Mouse (Mus musculus) CH12.LX (cell line): ENCODE results near the gene Adam12. TPM values are rescaled to one million over a fixed set of nuclear protein-coding genes. Genes with fewer than 3 reads are reported as not detected.

Experiments used
- DNase-seq: peaks from one replicate; pipeline ENCODE4 v3.0.0-alpha.2; 2013; ENCODE audit errors: extremely low read depth
- H3K27ac ChIP-seq: 2 replicates; pipeline ENCODE4 v1.5.1; 2012; ENCODE audit warnings: low read depth, mild to moderate bottlenecking, control low read depth, moderate library complexity; ENCODE audit not compliant: insufficient read depth
- H3K27me3 ChIP-seq: replicated peaks from 2 replicates; pipeline ENCODE3; 2012; ENCODE audit warnings: inconsistent platforms
- H3K36me3 ChIP-seq, 2 experiments: replicated peaks in 1 of 2; 2 replicates each; pipeline versions ENCODE3 to v1.6.1; 2012; ENCODE audit warnings: inconsistent platforms in 1 of 2, low read length in 1 of 2, mild to moderate bottlenecking in 1 of 2, mixed read lengths in 1 of 2, moderate library complexity in 1 of 2; ENCODE audit not compliant: control insufficient read depth in 1 of 2, insufficient read depth in 1 of 2
- H3K4me1 ChIP-seq, 2 experiments: 2 replicates each; pipeline ENCODE4 v1.6.1; 2012; ENCODE audit warnings: inconsistent platforms in 1 of 2, moderate library complexity in 1 of 2; ENCODE audit not compliant: insufficient read depth in 2 of 2, control insufficient read depth in 1 of 2
- H3K4me2 ChIP-seq: 2 replicates; pipeline ENCODE4 v1.6.1; 2012; ENCODE audit warnings: low read depth, mild to moderate bottlenecking, control low read depth; ENCODE audit not compliant: poor library complexity, insufficient read depth, severe bottlenecking
- H3K4me3 ChIP-seq, 3 experiments: fragments of 150-350 bp in 1 of 3; sonication (generic) in 1 of 3; replicated peaks in 1 of 3; 2 replicates each; pipeline versions ENCODE3 to v1.5.1; 2011 to 2012; ENCODE audit warnings: low read depth in 2 of 3, low read length in 2 of 3, mild to moderate bottlenecking in 2 of 3, moderate library complexity in 2 of 3, control low read depth in 1 of 3, improper control_type of control experiment in 1 of 3, inconsistent platforms in 1 of 3, mixed read lengths in 1 of 3; ENCODE audit not compliant: poor library complexity in 1 of 3
- H3K79me2 ChIP-seq: replicated peaks from 2 replicates; pipeline ENCODE4 v1.6.1; 2012; ENCODE audit warnings: mild to moderate bottlenecking, moderate library complexity; ENCODE audit not compliant: control insufficient read depth, poor library complexity, insufficient read depth, severe bottlenecking; ENCODE audit errors: extremely low read depth
- H3K9ac ChIP-seq: 2 replicates; pipeline ENCODE4 v1.6.1; 2012; ENCODE audit warnings: low read depth, mild to moderate bottlenecking, control low read depth, moderate library complexity; ENCODE audit not compliant: insufficient read depth
- H3K9me3 ChIP-seq: replicated peaks from 2 replicates; pipeline ENCODE3; 2012; ENCODE audit warnings: low read length, inconsistent platforms, mixed read lengths
- BHLHE40 ChIP-seq: IDR thresholded peaks from 2 replicates; pipeline ENCODE4 v1.6.1; 2011; ENCODE audit warnings: mild to moderate bottlenecking, low read depth, low read length, improper control_type of control experiment
- CHD1 ChIP-seq: IDR thresholded peaks from 2 replicates; pipeline ENCODE4 v1.6.1; 2012; ENCODE audit warnings: low read depth, low read length, improper control_type of control experiment, inconsistent platforms
- CHD2 ChIP-seq: IDR thresholded peaks from 2 replicates; pipeline ENCODE4 v1.6.1; 2011; ENCODE audit warnings: low read length, improper control_type of control experiment
- EP300 ChIP-seq: IDR thresholded peaks from 2 replicates; pipeline ENCODE4 v1.6.1; 2011; ENCODE audit warnings: low read length, improper control_type of control experiment
- ETS1 ChIP-seq: conservative IDR thresholded peaks from 2 replicates; pipeline ENCODE4 v1.6.1; 2012; ENCODE audit warnings: low read depth, mild to moderate bottlenecking, inconsistent platforms, low read length, improper control_type of control experiment, moderate library complexity
- GABPA ChIP-seq: IDR thresholded peaks from 2 replicates; pipeline ENCODE4 v1.6.1; 2012; ENCODE audit warnings: low read depth, low read length, improper control_type of control experiment, inconsistent platforms; ENCODE audit not compliant: insufficient replicate concordance
- HCFC1 ChIP-seq: IDR thresholded peaks from 2 replicates; pipeline ENCODE4 v1.6.1; 2012; ENCODE audit warnings: low read depth, mild to moderate bottlenecking, inconsistent platforms, low read length, improper control_type of control experiment
- IRF4 ChIP-seq: IDR thresholded peaks from 2 replicates; pipeline ENCODE4 v1.6.1; 2014; ENCODE audit warnings: low read depth, mild to moderate bottlenecking, inconsistent platforms, low read length, improper control_type of control experiment
- JUN ChIP-seq: IDR thresholded peaks from 2 replicates; pipeline ENCODE4 v1.6.1; 2011; ENCODE audit warnings: low read depth, mild to moderate bottlenecking, low read length, improper control_type of control experiment, moderate library complexity; ENCODE audit not compliant: insufficient read depth
- KAT2A ChIP-seq: IDR thresholded peaks from 2 replicates; pipeline ENCODE4 v1.6.1; 2012; ENCODE audit warnings: low read length, improper control_type of control experiment, inconsistent platforms; ENCODE audit not compliant: insufficient replicate concordance
- MAFK ChIP-seq: IDR thresholded peaks from 2 replicates; pipeline ENCODE4 v1.6.1; 2011; ENCODE audit warnings: low read length, improper control_type of control experiment; ENCODE audit not compliant: insufficient replicate concordance
- MEF2A ChIP-seq: IDR thresholded peaks from 2 replicates; pipeline ENCODE4 v1.6.1; 2014; ENCODE audit warnings: low read depth, mild to moderate bottlenecking, inconsistent platforms, low read length, improper control_type of control experiment, borderline replicate concordance
- MYC ChIP-seq: IDR thresholded peaks from 2 replicates; pipeline ENCODE4 v1.6.1; 2011; ENCODE audit warnings: low read depth, mild to moderate bottlenecking, improper control_type of control experiment, low read length
- NELFE ChIP-seq: IDR thresholded peaks from 2 replicates; pipeline ENCODE4 v1.6.1; 2011; ENCODE audit warnings: low read depth, low read length, improper control_type of control experiment
- POLR2A ChIP-seq: IDR thresholded peaks from 2 replicates; pipeline ENCODE4 v1.6.1; 2011; ENCODE audit warnings: low read depth, mild to moderate bottlenecking, improper control_type of control experiment, low read length
- RAD21 ChIP-seq: IDR thresholded peaks from 2 replicates; pipeline ENCODE4 v1.6.1; 2011; ENCODE audit warnings: low read depth, mild to moderate bottlenecking, low read length, improper control_type of control experiment, moderate library complexity
- RCOR1 ChIP-seq: conservative IDR thresholded peaks from 2 replicates; pipeline ENCODE4 v1.6.1; 2012; ENCODE audit warnings: low read depth, mild to moderate bottlenecking, inconsistent platforms, low read length, improper control_type of control experiment
- SIN3A ChIP-seq: IDR thresholded peaks from 2 replicates; pipeline ENCODE4 v1.6.1; 2012; ENCODE audit warnings: low read length, improper control_type of control experiment, inconsistent platforms
- TCF12 ChIP-seq: IDR thresholded peaks from 2 replicates; pipeline ENCODE4 v1.6.1; 2014; ENCODE audit warnings: low read depth, mild to moderate bottlenecking, inconsistent platforms, low read length, improper control_type of control experiment
- UBTF ChIP-seq: IDR thresholded peaks from 2 replicates; pipeline ENCODE4 v1.6.1; 2012; ENCODE audit warnings: low read depth, mild to moderate bottlenecking, inconsistent platforms, low read length, improper control_type of control experiment, moderate library complexity
- USF1 ChIP-seq: IDR thresholded peaks from 2 replicates; pipeline ENCODE4 v1.6.1; 2014; ENCODE audit warnings: low read depth, mild to moderate bottlenecking, inconsistent platforms, low read length, improper control_type of control experiment
- USF2 ChIP-seq: conservative IDR thresholded peaks from 2 replicates; pipeline ENCODE4 v1.6.1; 2011; ENCODE audit warnings: low read depth, low read length, improper control_type of control experiment
- ZC3H11A ChIP-seq: IDR thresholded peaks from 2 replicates; pipeline ENCODE4 v1.6.1; 2012; ENCODE audit warnings: low read depth, mild to moderate bottlenecking, inconsistent platforms, low read length, improper control_type of control experiment
- ZMIZ1 ChIP-seq: IDR thresholded peaks from 2 replicates; pipeline ENCODE4 v1.6.1; 2012; ENCODE audit warnings: low read depth, mild to moderate bottlenecking, inconsistent platforms, low read length, improper control_type of control experiment
- ZNF384 ChIP-seq: IDR thresholded peaks from 2 replicates; pipeline ENCODE4 v1.6.1; 2012; ENCODE audit warnings: low read depth, low read length, improper control_type of control experiment, inconsistent platforms
- dilution Hi-C: fragments of 300-500 bp; cut with MboI; formaldehyde crosslinking; loops from 2 replicates; pipeline ENCODE4 v1.14.3; 2020; ENCODE audit warnings: low sequenced_read_pairs; ENCODE audit not compliant: extremely low pct_unique_long_range_greater_than_20kb, extremely low pct_ligation_motif_present
- in situ Hi-C: fragments of 300-500 bp; cut with MboI; formaldehyde crosslinking; loops from 3 replicates; pipeline ENCODE4 v1.14.3; 2019; ENCODE audit warnings: low sequenced_read_pairs, low pct_ligation_motif_present, low pct_unique_long_range_greater_than_20kb, mixed read lengths
- polyA plus RNA-seq: library from polyadenylated mRNA; unstranded; fragments of >175 nt; gene quantifications from 2 replicates; pipeline ENCODE4 v1.2.1, GENCODE M21; 2012; ENCODE audit warnings: low read depth; ENCODE audit not compliant: insufficient read length
- total RNA-seq, 2 experiments: library from RNA; depleted of rRNA; stranded (reverse); fragments of 300-350 nt in 1 of 2; fragments of >200 nt in 1 of 2; gene quantifications; 2 replicates each; pipeline ENCODE4 v1.2.3; 2012 to 2014

The Adam12 gene
- total and polyA plus RNA-seq, 3 experiments, result not detected

- H3K4me1 ChIP-seq, result no peaks in the 10 kb centered on the region
- peaks cover 36% of the 10 kb centered on the region for H3K9me3 ChIP-seq
- H3K4me3 ChIP-seq, result no peak overlapping the region
- TF ChIP-seq UBTF (no peak), USF1 (no peak), RAD21 (no peak), MYC (no peak), POLR2A (no peak), RCOR1 (no peak), HCFC1 (no peak), SIN3A (no peak), ZMIZ1 (no peak), ZNF384 (no peak), NELFE (no peak), CHD2 (no peak), CHD1 (no peak), ETS1 (no peak), MEF2A (no peak), IRF4 (no peak), KAT2A (no peak), BHLHE40 (no peak), ZC3H11A (no peak), GABPA (no peak)
- TF ChIP-seq, all 38 proteins: peak for 0
- in situ Hi-C loops, result no loop called here
- DNase-seq, result no peak
- dilution Hi-C loops, result no loop called here
- Histone ChIP-seq H3K36me3 (no peaks in the 10 kb centered on the region), H3K79me2 (no peaks in the 10 kb centered on the region), H3K4me2 (no peak overlapping the region), H3K9ac (no peak overlapping the region), H3K27ac (no peak overlapping the region), H3K27me3 (peaks cover 8% of the 10 kb centered on the region)
These were observed 274.1 kb downstream of the Adam12 start for GRCm38 (mm10) chr7:133957873-133958272.

GRCm38 (mm10) chr7:133954111-133955091 lies 277.5 kb downstream of the Adam12 start:
- Histone ChIP-seq H3K36me3 (no peaks in the 10 kb centered on the region), H3K27ac (no peak overlapping the region), H3K9ac (no peak overlapping the region), H3K4me1 (no peaks in the 10 kb centered on the region), H3K9me3 (peaks cover 42% of the 10 kb centered on the region), H3K4me2 (no peak overlapping the region), H3K4me3 (no peak overlapping the region), H3K27me3 (peaks cover 2% of the 10 kb centered on the region), H3K79me2 (no peaks in the 10 kb centered on the region)
- DNase-seq, result no peak
- in situ Hi-C loops, result no loop called here
- TF ChIP-seq USF2 (no peak), MEF2A (no peak), MYC (no peak), IRF4 (no peak), TCF12 (no peak), ETS1 (no peak), ZNF384 (no peak), MAFK (no peak), USF1 (no peak), JUN (no peak), EP300 (no peak)
- dilution Hi-C loops, result no loop called here
